Mouse (Mus musculus) liver, postnatal 0 days (tissue): ENCODE results near the gene Sun5.

Experiments
- CTCF ChIP-seq: sonication (generic); IDR thresholded peaks from 2 replicates; pipeline ENCODE4 v1.5.1; 2016; ENCODE audit warnings: antibody characterized with exemption, low read depth
- EP300 ChIP-seq: IDR thresholded peaks from 2 replicates; pipeline ENCODE4 v1.6.1; 2016; ENCODE audit warnings: antibody characterized with exemption, low read depth, mild to moderate bottlenecking

DNA sequence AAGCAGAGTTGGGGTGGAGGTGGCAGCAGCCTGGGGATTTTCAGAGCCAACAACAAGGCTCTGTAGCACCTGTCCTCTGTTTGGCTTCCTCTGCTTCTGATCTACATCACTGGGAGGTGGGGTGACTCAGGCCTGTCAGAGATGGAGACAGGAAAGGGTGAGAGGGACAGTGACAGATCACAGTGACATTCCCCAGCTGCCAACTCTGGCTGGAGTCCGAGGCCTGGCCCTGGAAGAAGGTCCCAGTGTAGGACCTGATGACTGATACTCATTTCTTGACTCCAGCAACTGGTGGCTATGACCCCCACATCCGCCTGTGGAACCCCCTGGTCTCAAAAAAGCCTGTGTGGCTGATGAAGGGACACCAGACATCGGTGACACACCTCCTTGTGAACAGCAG lies 61.0 kb downstream of the Sun5 start:
- TF ChIP-seq CTCF (no peak), EP300 (no peak)
